In genomic region chr10:119596822-119597221, GRCm38 (mm10) we compare ENCODE assay signal across 28 mouse cellular contexts.
DNase-seq lines count a peak whose midpoint lies in the region; ATAC-seq and TF ChIP-seq lines count a peak whose summit lies in the region.
"Had no signal": no experiment of that assay in that cellular context is flagged by ENCODE, and none has a peak within 500 bp of the region (broad histone marks: within the 10 kb centered on the region; RNA-seq: fewer than 3 reads in every experiment).

No protein-coding gene starts in this region.

- 50% methylated on average over 5 of the region's 5 CpGs for WGBS in embryonic facial prominence, embryonic 15.5 days

- no peaks in the 10 kb centered on the region for H3K27me3 ChIP-seq in embryonic facial prominence, embryonic 15.5 days
- H3K27me3 ChIP-seq: CH12.LX; forebrain, embryonic 12.5 days; forebrain, embryonic 15.5 days; heart, embryonic 13.5 days; hindbrain, embryonic 15.5 days; Patski had no signal

- intact Hi-C loops in gastrocnemius, adult 2 months (cut with DNase I) = no loop called here

- ATAC-seq in embryonic facial prominence, embryonic 15.5 days (ENCODE audit: insufficient number of reproducible peaks, low FRiP score, low TSS enrichment, low read depth) = 0 out of 2 replicates have a peak, but pooled peaks have one; percentile 15
- ATAC-seq: forebrain, embryonic 15.5 days; intestine, postnatal 0 days; Patski had no signal

- H3K4me1 ChIP-seq in embryonic facial prominence, embryonic 15.5 days = no peaks in the 10 kb centered on the region
- H3K4me1 ChIP-seq: forebrain, embryonic 12.5 days; forebrain, embryonic 15.5 days; heart, embryonic 13.5 days; hindbrain, embryonic 15.5 days had no signal

- no peaks in the 10 kb centered on the region for H3K36me3 ChIP-seq in embryonic facial prominence, embryonic 15.5 days
- H3K36me3 ChIP-seq: forebrain, embryonic 12.5 days; forebrain, embryonic 15.5 days; G1E; heart, embryonic 10.5 days; heart, embryonic 13.5 days; hindbrain, embryonic 15.5 days had no signal

- no peak overlapping the region for H3K4me3 ChIP-seq in gastrocnemius, adult 2 months
- no peak overlapping the region for H3K4me3 ChIP-seq in embryonic facial prominence, embryonic 15.5 days (replicated peaks)
- H3K4me3 ChIP-seq: erythroblast, embryonic 14.5 days; forebrain, embryonic 12.5 days; forebrain, embryonic 15.5 days; heart, embryonic 10.5 days; heart, embryonic 13.5 days; hindbrain, embryonic 15.5 days had no signal

- no peak for TF ChIP-seq CTCF in gastrocnemius, adult 2 months (IDR thresholded peaks at IDR 0.05)

- no peak overlapping the region for H3K27ac ChIP-seq in gastrocnemius, adult 2 months
- H3K27ac ChIP-seq in embryonic facial prominence, embryonic 15.5 days (replicated peaks) = no peak overlapping the region
- H3K27ac ChIP-seq: forebrain, embryonic 12.5 days; forebrain, embryonic 15.5 days; heart, embryonic 10.5 days; heart, embryonic 13.5 days; hindbrain, embryonic 15.5 days had no signal

- no peaks in the 10 kb centered on the region for H3K9me3 ChIP-seq in embryonic facial prominence, embryonic 15.5 days (replicated peaks)
- H3K9me3 ChIP-seq: forebrain, embryonic 12.5 days; forebrain, embryonic 15.5 days; heart, embryonic 10.5 days; heart, embryonic 13.5 days; hindbrain, embryonic 15.5 days had no signal

- H3K4me2 ChIP-seq in embryonic facial prominence, embryonic 15.5 days (replicated peaks) = no peak overlapping the region
- H3K4me2 ChIP-seq: forebrain, embryonic 12.5 days; forebrain, embryonic 15.5 days; heart, embryonic 13.5 days; hindbrain, embryonic 15.5 days had no signal

- no peak overlapping the region for H3K9ac ChIP-seq in embryonic facial prominence, embryonic 15.5 days
- H3K9ac ChIP-seq: forebrain, embryonic 12.5 days; forebrain, embryonic 15.5 days; heart, embryonic 13.5 days; hindbrain, embryonic 15.5 days had no signal

- DNase-seq in embryo, embryonic 11 days = peak; percentile 39
- no peak for DNase-seq in embryo, embryonic 9.5 days (ENCODE audit: extremely low spot score)
- DNase-seq in gastrocnemius, adult 2 months = peak; percentile 22
- DNase-seq in gastrocnemius, adult 8-10 months (ENCODE audit: low spot score in 2 of 2) = no peak
- DNase-seq in skeletal muscle tissue, adult 2 months (ENCODE audit: low read depth, low spot score) = peak; percentile 4
- no peak for DNase-seq in spleen, postnatal 14 days (ENCODE audit: low spot score in 2 of 2)
- DNase-seq: adrenal gland, postnatal 10 days; adrenal gland, postnatal 36 days; B cell, adult 2 months; cerebellum, adult 18-20 months; cerebellum, adult 9-10 months; cerebellum, postnatal 14 days; gastrocnemius, postnatal 25 days; heart, adult 18-20 months; heart, postnatal 14 days; heart, postnatal 4 days; kidney, adult 2 months had no signal

Comparison
In these comparisons a context has a peak if more than half of its experiments do, and no peak if none do; other contexts are left out.
1. DNase-seq: peak in embryo, embryonic 11 days (single experiment), gastrocnemius, adult 2 months (single experiment) and skeletal muscle tissue, adult 2 months (single experiment); none in embryo, embryonic 9.5 days (single experiment), gastrocnemius, adult 8-10 months (0 of 2) and spleen, postnatal 14 days (0 of 2).